Mouse (Mus musculus): ENCODE data around the gene Usp21.

DNA sequence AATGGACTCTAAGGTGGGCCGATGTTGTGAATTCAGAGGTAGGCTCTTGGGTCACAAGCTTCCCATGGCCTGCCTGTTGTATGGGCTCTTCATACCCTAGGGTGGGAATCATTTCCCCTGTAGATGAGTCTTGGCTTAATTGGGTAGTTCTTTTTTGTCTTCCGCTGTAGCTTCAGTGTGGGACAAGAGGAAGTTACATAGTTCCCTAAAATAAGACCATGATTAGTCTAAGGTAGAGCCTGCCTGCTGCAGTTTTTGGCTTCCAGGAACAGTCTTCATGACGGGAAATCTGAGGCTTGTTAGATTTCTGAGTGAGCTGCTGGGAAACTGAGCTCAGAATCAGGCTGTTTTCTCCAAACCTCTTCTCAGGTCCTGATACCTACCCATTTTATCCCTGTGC is 15.7 kb downstream of the Usp21 start:
- TF ChIP-seq POLR2A (IDR thresholded peaks at IDR 0.05; ENCODE audit: control insufficient read depth, extremely low read depth, insufficient read depth, low read length, poor library complexity), result no peak
- TF ChIP-seq CTCF (IDR thresholded peaks at IDR 0.05; ENCODE audit: borderline replicate concordance, control insufficient read depth, extremely low read depth, insufficient read depth, low read length, poor library complexity), result no peak

All from thymus, adult 2 months (tissue).